Mouse (Mus musculus) kidney, postnatal 0 days (tissue): Measurements from ENCODE around the gene Lingo2. TPM values are rescaled to one million over a fixed set of nuclear protein-coding genes. Genes with fewer than 3 reads are reported as not detected.

Source experiments
- ATAC-seq: fragments of 200-750 bp; cut with Nextera tagmentation; replicated peaks from 2 replicates; pipeline ENCODE4 v1.8.0; 2017; ENCODE audit warnings: low read depth, moderate number of reproducible peaks, moderate TSS enrichment, moderate library complexity; ENCODE audit not compliant: low FRiP score
- DNase-seq: peaks from one replicate; pipeline ENCODE4 v3.0.0-alpha.2; 2016; ENCODE audit warnings: low spot score
- H3K27ac ChIP-seq: fragments of 300-500 bp; sonication (generic); 2 replicates; pipeline ENCODE4 v1.5.1; 2014; ENCODE audit warnings: mild to moderate bottlenecking
- H3K27me3 ChIP-seq: fragments of 300-500 bp; sonication (generic); 2 replicates; pipeline ENCODE4 v1.6.1; 2014; ENCODE audit warnings: low read length, mixed read lengths; ENCODE audit not compliant: insufficient read depth
- H3K36me3 ChIP-seq: fragments of 300-500 bp; sonication (generic); 2 replicates; pipeline ENCODE4 v1.6.1; 2014; ENCODE audit warnings: low read length, mixed read lengths; ENCODE audit not compliant: insufficient read depth
- H3K4me1 ChIP-seq: fragments of 300-500 bp; sonication (generic); replicated peaks from 2 replicates; pipeline ENCODE4 v1.6.1; 2014; ENCODE audit warnings: antibody characterized with exemption, low read length, mixed read lengths; ENCODE audit not compliant: insufficient read depth
- H3K4me2 ChIP-seq: fragments of 300-500 bp; sonication (generic); 2 replicates; pipeline ENCODE4 v1.6.1; 2014; ENCODE audit warnings: mild to moderate bottlenecking, low read length, moderate library complexity, mixed read lengths
- H3K4me3 ChIP-seq: fragments of 300-500 bp; sonication (generic); replicated peaks from 2 replicates; pipeline ENCODE4 v1.5.1; 2014; ENCODE audit warnings: low read depth, low read length
- H3K9ac ChIP-seq: fragments of 300-500 bp; sonication (generic); 2 replicates; pipeline ENCODE4 v1.6.1; 2014; ENCODE audit warnings: low read depth, low read length
- H3K9me3 ChIP-seq: fragments of 300-500 bp; sonication (generic); replicated peaks from 2 replicates; pipeline ENCODE4 v1.6.1; 2016; ENCODE audit warnings: low read length, inconsistent platforms, mixed read lengths
- CTCF ChIP-seq: IDR thresholded peaks from 2 replicates; pipeline ENCODE4 v1.5.1; 2016; ENCODE audit warnings: antibody characterized with exemption, low read depth, mild to moderate bottlenecking, moderate library complexity
- WGBS: fragments of 180-500 bp; shearing (Covaris S2); extraction: QIAGEN DNeasy Blood & Tissue Kit; methylation state at CpG from one replicate; pipeline ENCODE4 v1.1.7; 2014; 5-methylcytosine and 5-hydroxymethylcytosine counted together
- polyA plus RNA-seq: library from polyadenylated mRNA; unstranded; fragments of >200 nt; fragmentation: Nextera tagmentation; extraction: Ambion mirVana; gene quantifications from 2 replicates; pipeline ENCODE4 v1.2.1, GENCODE M21; 2015

Lingo2 gene
- polyA plus RNA-seq, 1 experiment from 2014 or later, result 0.17 TPM

DNA sequence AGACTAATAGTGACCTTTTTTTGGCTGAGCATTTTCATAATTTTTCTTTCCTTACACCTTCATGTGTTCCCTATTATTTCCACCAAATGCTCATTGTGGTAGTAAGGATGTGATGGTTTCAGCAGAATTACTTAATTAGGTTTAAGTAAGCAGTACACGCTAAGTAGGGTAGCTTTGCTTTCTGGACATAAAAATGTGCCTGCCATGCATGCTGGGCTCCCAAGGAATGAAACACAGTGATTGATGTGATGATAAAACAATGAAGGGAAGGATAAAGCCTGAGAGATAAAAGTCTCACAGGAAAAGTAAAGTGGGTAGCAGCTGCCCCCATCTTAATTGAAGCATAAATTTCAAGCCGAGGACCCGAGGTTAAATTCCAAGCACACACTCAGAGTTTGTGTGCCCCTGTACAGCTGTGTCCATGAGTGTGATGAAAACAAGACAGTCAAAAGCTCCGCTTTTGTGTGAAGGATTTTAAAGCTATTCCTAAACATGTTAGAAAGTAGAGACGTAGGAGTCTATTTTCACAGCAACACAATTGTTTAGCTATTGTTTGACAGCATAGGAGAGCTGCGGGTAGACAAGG, 898.7 kb downstream of the Lingo2 start:
- H3K4me2 ChIP-seq, result no peak overlapping the region
- WGBS, result 40% methylated on average over 6 of the region's 6 CpGs

GRCm38 (mm10) chr4:36040361-36040760, 911.2 kb downstream of the Lingo2 start:
- DNase-seq (no peak), ATAC-seq (no peak)
- Histone ChIP-seq H3K27ac (no peak overlapping the region), H3K27me3 (no peaks in the 10 kb centered on the region), H3K4me3 (no peak overlapping the region), H3K9ac (no peak overlapping the region), H3K36me3 (no peaks in the 10 kb centered on the region), H3K4me2 (no peak overlapping the region), H3K4me1 (no peaks in the 10 kb centered on the region), H3K9me3 (no peaks in the 10 kb centered on the region)
- 80% methylated on average over 3 of the region's 3 CpGs for WGBS
- no peak for TF ChIP-seq CTCF

More for the DNA sequence above, 898.7 kb downstream of the Lingo2 start:
- H3K36me3 ChIP-seq, result no peaks in the 10 kb centered on the region
- H3K9ac ChIP-seq, result no peak overlapping the region
- H3K9me3 ChIP-seq, result no peaks in the 10 kb centered on the region
- TF ChIP-seq CTCF, result no peak
- H3K27ac ChIP-seq, result no peak overlapping the region
- H3K27me3 ChIP-seq, result no peaks in the 10 kb centered on the region
- DNase-seq (no peak), ATAC-seq (no peak)
- no peaks in the 10 kb centered on the region for H3K4me1 ChIP-seq
- H3K4me3 ChIP-seq, result no peak overlapping the region

DNA sequence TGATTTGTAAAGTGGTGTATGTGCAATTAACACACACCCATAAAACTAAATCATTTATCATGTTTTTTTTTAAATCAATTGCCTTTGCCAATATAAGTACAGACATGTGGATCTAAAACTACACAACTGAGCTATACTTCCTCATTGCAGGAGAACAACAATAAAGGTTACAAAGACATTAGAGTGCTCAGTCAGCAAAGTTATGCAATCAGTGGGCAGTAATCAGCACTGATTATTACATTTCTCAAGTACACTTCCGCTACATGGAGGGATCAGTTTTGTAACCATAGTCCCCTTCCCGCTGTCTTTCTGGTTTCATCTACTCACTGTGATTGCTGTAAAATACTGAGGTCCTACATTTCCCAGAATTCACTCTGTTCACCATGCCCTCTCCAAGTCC, 912.8 kb downstream of the Lingo2 start:
- DNase-seq (no peak), ATAC-seq (no peak)
- Histone ChIP-seq H3K9me3 (no peaks in the 10 kb centered on the region), H3K4me3 (no peak overlapping the region), H3K27ac (no peak overlapping the region), H3K36me3 (no peaks in the 10 kb centered on the region), H3K9ac (no peak overlapping the region), H3K4me2 (no peak overlapping the region), H3K27me3 (no peaks in the 10 kb centered on the region), H3K4me1 (no peaks in the 10 kb centered on the region)
- WGBS, result 92% methylated on average over 2 of the region's 2 CpGs
- no peak for TF ChIP-seq CTCF

GRCm38 (mm10) chr4:36032039-36032438, 919.5 kb downstream of the Lingo2 start:
- no peak for ATAC-seq
- no peak for TF ChIP-seq CTCF
- H3K4me1 ChIP-seq, result no peaks in the 10 kb centered on the region
- no peaks in the 10 kb centered on the region for H3K36me3 ChIP-seq
- H3K4me2 ChIP-seq, result no peak overlapping the region
- no peak for DNase-seq
- H3K27me3 ChIP-seq, result no peaks in the 10 kb centered on the region
- 45% methylated on average over 5 of the region's 5 CpGs for WGBS
- no peak overlapping the region for H3K27ac ChIP-seq
- no peak overlapping the region for H3K9ac ChIP-seq
- H3K9me3 ChIP-seq, result no peaks in the 10 kb centered on the region
- H3K4me3 ChIP-seq, result no peak overlapping the region

DNA sequence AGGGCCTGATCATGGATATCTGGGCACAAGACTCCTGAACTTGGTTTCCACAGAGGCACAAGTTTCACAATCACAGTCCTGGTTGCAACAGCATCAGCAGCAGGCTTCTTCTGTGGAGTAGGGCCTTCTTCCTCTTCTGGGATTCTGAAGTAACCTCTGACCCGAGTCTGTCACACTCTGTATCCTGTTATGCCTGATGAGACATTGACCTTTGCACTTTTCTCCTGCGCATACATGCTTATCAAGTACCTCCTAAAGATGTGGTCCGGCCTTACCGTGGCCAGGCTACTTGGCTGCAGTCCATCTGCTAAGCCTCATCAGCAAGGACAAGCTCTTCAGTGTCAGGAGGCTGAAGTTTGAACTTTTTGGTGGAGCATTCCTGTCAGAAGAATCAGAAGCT, 937.4 kb downstream of the Lingo2 start:
- Histone ChIP-seq H3K9ac (no peak overlapping the region), H3K4me1 (no peaks in the 10 kb centered on the region), H3K27ac (no peak overlapping the region), H3K4me2 (no peak overlapping the region), H3K27me3 (no peaks in the 10 kb centered on the region), H3K4me3 (no peak overlapping the region), H3K9me3 (no peaks in the 10 kb centered on the region), H3K36me3 (no peaks in the 10 kb centered on the region)
- ATAC-seq (no peak), DNase-seq (no peak)
- WGBS, result 45% methylated on average over 4 of the region's 4 CpGs
- TF ChIP-seq CTCF, result no peak

DNA sequence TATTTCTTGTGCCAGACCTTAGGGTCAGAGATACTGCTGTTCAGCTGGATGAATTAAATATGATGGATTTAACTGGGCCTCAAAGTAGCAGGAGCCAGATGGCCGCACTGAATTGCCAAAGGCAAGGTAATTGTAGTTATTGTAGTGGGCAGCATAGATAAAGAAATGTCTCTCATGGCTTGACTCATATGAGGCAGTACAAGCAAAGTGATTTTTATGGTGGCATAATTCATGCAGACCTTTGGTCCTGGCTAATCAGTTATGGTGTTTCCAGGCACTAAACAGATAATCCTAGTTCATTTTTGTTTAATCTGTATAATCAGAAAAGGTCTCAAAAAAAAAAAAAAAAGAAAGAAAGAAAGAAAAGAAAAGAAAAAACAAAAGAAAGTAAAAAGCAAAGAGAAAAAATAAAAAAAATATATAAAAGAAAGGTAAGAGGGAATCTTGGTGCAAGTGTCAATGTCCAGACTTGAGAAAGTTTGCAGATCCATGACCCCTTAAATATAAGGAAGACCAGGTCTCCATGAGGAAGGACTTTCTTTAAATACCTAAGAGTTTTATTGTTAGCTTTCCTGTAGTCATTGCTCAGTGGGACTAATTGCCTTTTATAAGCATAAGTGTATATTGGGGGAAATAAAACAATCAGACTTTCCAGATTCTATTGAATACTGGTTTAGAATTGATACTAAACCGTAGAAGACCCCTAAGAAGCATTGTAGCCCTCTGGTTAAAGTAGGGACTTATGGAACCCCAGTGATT, 959.4 kb downstream of the Lingo2 start:
- Histone ChIP-seq H3K9me3 (no peaks in the 10 kb centered on the region), H3K36me3 (no peaks in the 10 kb centered on the region), H3K4me2 (no peak overlapping the region), H3K4me3 (no peak overlapping the region), H3K27me3 (no peaks in the 10 kb centered on the region), H3K27ac (no peak overlapping the region), H3K9ac (no peak overlapping the region), H3K4me1 (no peaks in the 10 kb centered on the region)
- WGBS, result 62% methylated on average over 2 of the region's 2 CpGs
- no peak for DNase-seq
- TF ChIP-seq CTCF, result no peak
- ATAC-seq, result no peak
